Mouse (Mus musculus): Measurements from ENCODE around the gene Mpst.

DNA sequence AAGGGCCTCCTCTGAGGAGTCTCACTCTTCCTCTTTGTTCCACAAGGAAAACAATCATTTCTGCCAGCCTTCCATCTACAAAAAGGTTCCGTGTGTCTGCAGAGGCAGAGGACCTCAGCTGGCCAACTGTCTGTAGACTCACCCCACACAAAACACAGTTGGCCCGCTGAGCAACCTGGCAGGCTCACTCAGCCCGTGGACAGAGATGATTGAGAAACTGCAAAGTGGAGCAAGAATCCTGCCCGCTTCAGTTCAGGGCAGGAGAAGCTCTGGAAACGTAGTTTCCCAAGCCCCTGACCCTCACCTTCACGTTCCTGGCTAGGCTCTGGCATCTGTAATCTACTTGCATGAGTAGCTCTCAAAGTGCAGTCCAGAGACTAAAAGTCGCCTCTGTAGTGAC lies 40.9 kb downstream of the Mpst start:
- TF ChIP-seq CTCF (conservative IDR thresholded peaks at IDR 0.05; ENCODE audit: low read length), result no peak
- TF ChIP-seq NANOG (IDR thresholded peaks at IDR 0.05; ENCODE audit: borderline replicate concordance, low read length), result no peak
- no peak for TF ChIP-seq POU5F1 (IDR thresholded peaks at IDR 0.05; ENCODE audit: borderline replicate concordance, low read length)

Measured in E14TG2a.4 (cell line).